Mouse (Mus musculus): ENCODE measurements at regions not wholly inside any gene's neighbourhood (a gene's known extent, or its start where the extent isn't known, plus 50 kb on each side); places are given as distances from the start of the nearest gene placed in this dataset.
A peak's percentile ranks its signal among the peaks of the same experiment; 100 is the strongest.

GRCm38 (mm10) chr19:36178828-36179251, 58.9 kb upstream of the Ankrd1 start:
- no peak for TF ChIP-seq CTCF (IDR thresholded peaks at IDR 0.05; ENCODE audit: low read depth)
- Histone ChIP-seq H3K27me3 (ENCODE audit: insufficient read depth, low read length) (no peaks in the 10 kb centered on the region), H3K4me3 (ENCODE audit: low read length) (no peak overlapping the region), H3K4me2 (ENCODE audit: low read depth, low read length) (no peak overlapping the region), H3K27ac (no peak overlapping the region), H3K36me3 (ENCODE audit: insufficient read depth, low read length) (no peaks in the 10 kb centered on the region), H3K4me1 (ENCODE audit: insufficient read depth, low read length) (no peaks in the 10 kb centered on the region), H3K9ac (replicated peaks; ENCODE audit: low read length) (no peak overlapping the region), H3K9me3 (ENCODE audit: low read length) (no peaks in the 10 kb centered on the region)
- 65% methylated on average over 6 of the region's 6 CpGs for WGBS
- DNase-seq (ENCODE audit: low spot score) = no peak
- no peak for ATAC-seq

GRCm38 (mm10) chr19:36180329-36180728, 60.4 kb upstream of the Ankrd1 start:
- WGBS = 55% methylated on average over 7 of the region's 7 CpGs

GRCm38 (mm10) chr19:36181535-36181934, 61.6 kb upstream of the Ankrd1 start:
- WGBS = 60% methylated on average over 2 of the region's 2 CpGs
- H3K4me2 ChIP-seq (ENCODE audit: low read depth, low read length) = no peak overlapping the region
- H3K4me3 ChIP-seq (ENCODE audit: low read length) = no peak overlapping the region
- H3K27me3 ChIP-seq (ENCODE audit: insufficient read depth, low read length) = no peaks in the 10 kb centered on the region
- no peaks in the 10 kb centered on the region for H3K36me3 ChIP-seq (ENCODE audit: insufficient read depth, low read length)
- no peaks in the 10 kb centered on the region for H3K4me1 ChIP-seq (ENCODE audit: insufficient read depth, low read length)
- DNase-seq (ENCODE audit: low spot score) (no peak), ATAC-seq (no peak)
- H3K27ac ChIP-seq = no peak overlapping the region
- H3K9me3 ChIP-seq (ENCODE audit: low read length) = no peaks in the 10 kb centered on the region
- no peak overlapping the region for H3K9ac ChIP-seq (replicated peaks; ENCODE audit: low read length)
- TF ChIP-seq CTCF (IDR thresholded peaks at IDR 0.05; ENCODE audit: low read depth) = no peak

More at GRCm38 (mm10) chr19:36180329-36180728, 60.4 kb upstream of the Ankrd1 start:
- Histone ChIP-seq H3K4me2 (ENCODE audit: low read depth, low read length) (no peak overlapping the region), H3K36me3 (ENCODE audit: insufficient read depth, low read length) (no peaks in the 10 kb centered on the region), H3K9me3 (ENCODE audit: low read length) (no peaks in the 10 kb centered on the region), H3K4me1 (ENCODE audit: insufficient read depth, low read length) (no peaks in the 10 kb centered on the region), H3K27ac (no peak overlapping the region), H3K27me3 (ENCODE audit: insufficient read depth, low read length) (no peaks in the 10 kb centered on the region), H3K9ac (replicated peaks; ENCODE audit: low read length) (no peak overlapping the region), H3K4me3 (ENCODE audit: low read length) (no peak overlapping the region)
- ATAC-seq (no peak), DNase-seq (ENCODE audit: low spot score) (no peak)
- TF ChIP-seq CTCF (IDR thresholded peaks at IDR 0.05; ENCODE audit: low read depth) = no peak

GRCm38 (mm10) chr19:36183127-36183526, 63.2 kb upstream of the Ankrd1 start:
- Histone ChIP-seq H3K36me3 (ENCODE audit: insufficient read depth, low read length) (no peaks in the 10 kb centered on the region), H3K4me2 (ENCODE audit: low read depth, low read length) (no peak overlapping the region), H3K27ac (no peak overlapping the region), H3K4me1 (ENCODE audit: insufficient read depth, low read length) (no peaks in the 10 kb centered on the region), H3K27me3 (ENCODE audit: insufficient read depth, low read length) (no peaks in the 10 kb centered on the region), H3K9me3 (ENCODE audit: low read length) (no peaks in the 10 kb centered on the region), H3K4me3 (ENCODE audit: low read length) (no peak overlapping the region), H3K9ac (replicated peaks; ENCODE audit: low read length) (no peak overlapping the region)
- TF ChIP-seq CTCF (IDR thresholded peaks at IDR 0.05; ENCODE audit: low read depth) = peak; percentile 83
- ATAC-seq (peak; percentile 75), DNase-seq (ENCODE audit: low spot score) (peak; percentile 75)
- 41% methylated on average over 2 of the region's 2 CpGs for WGBS

GRCm38 (mm10) chr19:36189662-36190061, 69.8 kb upstream of the Ankrd1 start:
- no peak overlapping the region for H3K4me3 ChIP-seq (ENCODE audit: low read length)
- H3K9ac ChIP-seq (replicated peaks; ENCODE audit: low read length) = no peak overlapping the region
- ATAC-seq = no peak
- no peak for TF ChIP-seq CTCF (IDR thresholded peaks at IDR 0.05; ENCODE audit: low read depth)
- no peak overlapping the region for H3K4me2 ChIP-seq (ENCODE audit: low read depth, low read length)
- WGBS = 89% methylated on average over 5 of the region's 5 CpGs
- no peaks in the 10 kb centered on the region for H3K4me1 ChIP-seq (ENCODE audit: insufficient read depth, low read length)
- H3K27ac ChIP-seq = no peak overlapping the region
- H3K9me3 ChIP-seq (ENCODE audit: low read length) = no peaks in the 10 kb centered on the region
- no peaks in the 10 kb centered on the region for H3K27me3 ChIP-seq (ENCODE audit: insufficient read depth, low read length)
- H3K36me3 ChIP-seq (ENCODE audit: insufficient read depth, low read length) = no peaks in the 10 kb centered on the region
- no peak for DNase-seq (ENCODE audit: low spot score)

- H3K27ac ChIP-seq = no peak overlapping the region
- WGBS = 94% methylated on average over 7 of the region's 7 CpGs
- TF ChIP-seq CTCF (IDR thresholded peaks at IDR 0.05; ENCODE audit: low read depth) = no peak
- no peaks in the 10 kb centered on the region for H3K36me3 ChIP-seq (ENCODE audit: insufficient read depth, low read length)
- H3K9ac ChIP-seq (replicated peaks; ENCODE audit: low read length) = no peak overlapping the region
- no peak overlapping the region for H3K4me2 ChIP-seq (ENCODE audit: low read depth, low read length)
- H3K9me3 ChIP-seq (ENCODE audit: low read length) = no peaks in the 10 kb centered on the region
- no peak overlapping the region for H3K4me3 ChIP-seq (ENCODE audit: low read length)
- no peaks in the 10 kb centered on the region for H3K4me1 ChIP-seq (ENCODE audit: insufficient read depth, low read length)
- ATAC-seq (no peak), DNase-seq (ENCODE audit: low spot score) (no peak)
- H3K27me3 ChIP-seq (ENCODE audit: insufficient read depth, low read length) = no peaks in the 10 kb centered on the region
Observed at GRCm38 (mm10) chr19:36191641-36192040, 71.7 kb upstream of the Ankrd1 start.

GRCm38 (mm10) chr19:36204269-36204668, 84.4 kb upstream of the Ankrd1 start:
- H3K36me3 ChIP-seq (ENCODE audit: insufficient read depth, low read length) = no peaks in the 10 kb centered on the region
- ATAC-seq (no peak), DNase-seq (ENCODE audit: low spot score) (no peak)
- H3K27ac ChIP-seq = no peak overlapping the region
- H3K4me3 ChIP-seq (ENCODE audit: low read length) = no peak overlapping the region
- 94% methylated on average over 2 of the region's 2 CpGs for whole genome bisulfite sequencing
- no peaks in the 10 kb centered on the region for H3K9me3 ChIP-seq (ENCODE audit: low read length)
- H3K27me3 ChIP-seq (ENCODE audit: insufficient read depth, low read length) = no peaks in the 10 kb centered on the region
- no peak overlapping the region for H3K4me2 ChIP-seq (ENCODE audit: low read depth, low read length)
- H3K9ac ChIP-seq (replicated peaks; ENCODE audit: low read length) = no peak overlapping the region
- TF ChIP-seq CTCF (IDR thresholded peaks at IDR 0.05; ENCODE audit: low read depth) = no peak
- no peaks in the 10 kb centered on the region for H3K4me1 ChIP-seq (ENCODE audit: insufficient read depth, low read length)

Measured in hindbrain, postnatal 0 days (tissue).